Mouse (Mus musculus): ENCODE data around the gene Lrrc55. TPM values are rescaled to one million over a fixed set of nuclear protein-coding genes. Genes with fewer than 3 reads are reported as not detected.

Gene Lrrc55
- polyA plus RNA-seq, 1 experiment from 2014 or later: 0.65 TPM

DNA sequence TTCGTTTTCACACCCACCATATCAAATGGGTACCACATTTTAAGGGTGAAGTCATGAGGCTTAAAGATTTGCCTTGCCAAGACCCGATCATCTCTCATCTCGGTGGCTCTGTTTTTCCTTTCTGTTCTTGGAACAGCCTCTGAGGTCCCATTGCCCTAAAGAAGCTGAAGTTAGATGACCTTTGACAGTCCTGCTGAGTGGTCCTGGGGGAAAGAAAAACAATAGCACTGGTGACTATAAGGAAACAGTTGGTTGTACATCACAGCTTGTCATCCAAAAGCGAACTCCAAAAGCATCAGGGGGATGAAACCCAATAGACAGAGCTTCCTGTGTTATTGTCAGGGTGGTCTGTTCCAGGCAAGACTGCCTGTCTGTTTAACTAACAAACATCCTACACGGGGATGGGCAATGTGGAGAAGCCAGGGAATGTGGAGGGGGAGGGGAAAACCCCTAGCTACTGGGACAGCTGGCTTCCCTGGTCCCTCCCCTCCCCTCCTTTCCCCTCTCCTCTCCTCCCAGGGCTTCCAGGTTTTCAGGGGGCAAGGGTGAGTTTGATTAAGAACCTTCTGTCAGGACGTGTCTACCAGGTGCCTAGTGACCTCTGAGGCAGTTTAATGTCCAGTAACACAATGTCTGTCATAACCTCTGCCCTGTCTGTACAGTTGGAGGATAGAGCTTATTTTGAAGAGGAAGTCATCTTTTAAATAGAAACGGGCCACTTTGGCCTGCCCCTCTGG, 33.5 kb downstream of the Lrrc55 start:
- 0 out of 2 replicates have a peak overlapping the region, but pooled peaks have one; percentile 30 for H3K27ac ChIP-seq
- peak; percentile 72 for ATAC-seq (replicated peaks; ENCODE audit: low FRiP score)
- WGBS: 16% methylated on average over 7 of the region's 7 CpGs

DNA sequence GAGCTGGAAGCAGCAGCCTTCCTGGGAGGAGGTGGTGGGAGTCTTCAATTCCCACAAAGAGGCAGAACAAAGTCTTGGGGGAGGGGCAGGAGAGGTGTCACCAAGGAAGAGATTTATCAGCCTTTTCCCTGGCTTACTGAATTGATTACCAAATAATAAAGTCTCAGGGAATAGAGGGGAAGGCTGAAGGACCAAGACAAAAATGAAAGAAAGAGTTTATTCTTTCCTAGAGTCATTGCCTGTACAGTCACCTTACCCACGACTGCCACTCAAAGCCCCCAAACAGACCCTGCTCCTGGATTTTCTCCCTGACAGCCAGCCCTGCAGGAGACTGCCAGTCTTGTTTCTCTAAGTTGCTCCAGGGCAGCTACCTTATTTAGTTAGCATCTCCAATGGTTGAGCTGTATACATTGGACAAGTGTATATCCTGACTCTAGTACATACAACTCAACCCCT, 35.3 kb downstream of the Lrrc55 start:
- H3K4me3 ChIP-seq (replicated peaks): no peak overlapping the region
- WGBS: 22% methylated on average over 1 of the region's 1 CpGs
- H3K36me3 ChIP-seq: no peaks in the 10 kb centered on the region
- no peak overlapping the region for H3K4me2 ChIP-seq
- no peak for ATAC-seq (replicated peaks; ENCODE audit: low FRiP score)
- H3K4me1 ChIP-seq: peaks cover 19% of the 10 kb centered on the region
- no peaks in the 10 kb centered on the region for H3K27me3 ChIP-seq
- no peak overlapping the region for H3K9ac ChIP-seq
- H3K9me3 ChIP-seq (replicated peaks): no peaks in the 10 kb centered on the region
- H3K27ac ChIP-seq: no peak overlapping the region

More for the DNA sequence above, 33.5 kb downstream of the Lrrc55 start:
- no peak overlapping the region for H3K4me3 ChIP-seq (replicated peaks)
- no peaks in the 10 kb centered on the region for H3K9me3 ChIP-seq (replicated peaks)
- no peak overlapping the region for H3K9ac ChIP-seq
- no peak overlapping the region for H3K4me2 ChIP-seq
- peaks cover 7% of the 10 kb centered on the region; the same call in 1 of the 2 replicates for H3K27me3 ChIP-seq
- H3K36me3 ChIP-seq: no peaks in the 10 kb centered on the region
- H3K4me1 ChIP-seq: peaks cover 19% of the 10 kb centered on the region

GRCm38 (mm10) chr2:85160901-85161637, 35.9 kb downstream of the Lrrc55 start:
- 0 out of 2 replicates have a peak, but pooled peaks have one; percentile 16 for ATAC-seq (replicated peaks; ENCODE audit: low FRiP score)
- H3K9me3 ChIP-seq (replicated peaks): no peaks in the 10 kb centered on the region
- H3K4me3 ChIP-seq (replicated peaks): no peak overlapping the region
- H3K4me2 ChIP-seq: no peak overlapping the region
- H3K4me1 ChIP-seq: peaks cover 19% of the 10 kb centered on the region
- no peak overlapping the region for H3K9ac ChIP-seq
- no peaks in the 10 kb centered on the region for H3K36me3 ChIP-seq
- H3K27me3 ChIP-seq: no peaks in the 10 kb centered on the region
- H3K27ac ChIP-seq: no peak overlapping the region
- 64% methylated on average over 4 of the region's 4 CpGs for WGBS

- ATAC-seq (replicated peaks; ENCODE audit: low FRiP score): no peak
- no peaks in the 10 kb centered on the region for H3K9me3 ChIP-seq (replicated peaks)
- no peak overlapping the region for H3K9ac ChIP-seq
- no peak overlapping the region for H3K27ac ChIP-seq
- 90% methylated on average over 3 of the region's 3 CpGs for WGBS
- peaks cover 14% of the 10 kb centered on the region; the same call in 1 of the 2 replicates for H3K4me1 ChIP-seq
- H3K4me3 ChIP-seq (replicated peaks): no peak overlapping the region
- no peaks in the 10 kb centered on the region for H3K36me3 ChIP-seq
- no peak overlapping the region for H3K4me2 ChIP-seq
- no peaks in the 10 kb centered on the region for H3K27me3 ChIP-seq
Observed at GRCm38 (mm10) chr2:85157382-85157781, 39.6 kb downstream of the Lrrc55 start.

DNA sequence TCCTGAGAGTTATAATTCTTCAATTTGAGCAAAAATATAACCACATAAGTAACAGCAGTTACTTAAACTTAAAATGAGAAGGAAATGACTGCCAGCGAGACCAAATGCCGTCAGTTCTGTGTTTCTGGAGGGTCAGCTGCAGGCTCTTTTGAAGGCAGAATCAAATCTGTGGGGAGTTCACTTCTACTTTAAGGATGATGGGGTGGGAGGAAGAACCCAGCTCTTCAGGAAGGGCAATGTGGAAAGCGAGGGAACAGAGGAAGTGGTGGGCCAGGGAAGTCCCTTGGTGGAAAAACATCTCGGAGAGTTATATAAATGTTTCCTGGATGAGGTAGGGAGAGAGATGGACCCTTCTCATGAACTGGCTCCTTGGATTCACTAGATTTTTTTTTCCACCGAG, 40.9 kb downstream of the Lrrc55 start:
- Histone ChIP-seq H3K27me3 (no peaks in the 10 kb centered on the region), H3K9me3 (replicated peaks) (no peaks in the 10 kb centered on the region), H3K27ac (no peak overlapping the region), H3K4me3 (replicated peaks) (no peak overlapping the region), H3K4me2 (no peak overlapping the region), H3K36me3 (no peaks in the 10 kb centered on the region), H3K9ac (no peak overlapping the region), H3K4me1 (peaks cover 8% of the 10 kb centered on the region; the same call in 1 of the 2 replicates)
- ATAC-seq (replicated peaks; ENCODE audit: low FRiP score): no peak
- 87% methylated on average over 5 of the region's 5 CpGs for WGBS

- no peak overlapping the region for H3K27ac ChIP-seq
- H3K4me1 ChIP-seq: 0 out of 2 replicates have a peak, but pooled peaks cover under 1% of the 10 kb centered on the region
- no peaks in the 10 kb centered on the region for H3K27me3 ChIP-seq
- ATAC-seq (replicated peaks; ENCODE audit: low FRiP score): no peak
- no peak overlapping the region for H3K9ac ChIP-seq
- WGBS: 68% methylated on average over 9 of the region's 9 CpGs
- no peak overlapping the region for H3K4me2 ChIP-seq
- H3K36me3 ChIP-seq: no peaks in the 10 kb centered on the region
- no peak overlapping the region for H3K4me3 ChIP-seq (replicated peaks)
- H3K9me3 ChIP-seq (replicated peaks): no peaks in the 10 kb centered on the region
Observed at GRCm38 (mm10) chr2:85155334-85155733, 41.7 kb downstream of the Lrrc55 start.

DNA sequence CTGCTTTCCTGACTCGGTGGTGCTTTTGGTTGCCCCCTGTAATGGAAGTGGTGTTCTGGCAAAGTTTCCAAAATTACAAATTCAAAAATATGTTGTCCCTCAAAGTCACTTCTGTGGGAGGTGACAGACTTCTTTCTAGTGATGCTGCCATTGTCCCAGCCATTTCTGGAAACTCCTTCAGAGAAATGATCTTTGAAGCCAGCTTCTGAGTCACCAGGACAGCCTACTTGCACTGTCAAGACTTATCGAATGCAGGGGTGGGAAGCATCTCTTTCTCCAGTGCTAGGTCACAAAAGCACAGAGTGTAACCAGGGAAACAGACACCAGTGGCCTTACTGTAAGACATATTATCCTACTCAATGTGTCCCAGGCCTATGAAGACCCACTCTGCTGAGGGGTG, 45.8 kb downstream of the Lrrc55 start:
- ATAC-seq (replicated peaks; ENCODE audit: low FRiP score): no peak
- no peaks in the 10 kb centered on the region for H3K4me1 ChIP-seq
- H3K27me3 ChIP-seq: no peaks in the 10 kb centered on the region
- H3K9ac ChIP-seq: no peak overlapping the region
- no peaks in the 10 kb centered on the region for H3K36me3 ChIP-seq
- 78% methylated on average over 2 of the region's 2 CpGs for WGBS
- no peak overlapping the region for H3K4me2 ChIP-seq
- H3K27ac ChIP-seq: no peak overlapping the region
- H3K9me3 ChIP-seq (replicated peaks): no peaks in the 10 kb centered on the region
- H3K4me3 ChIP-seq (replicated peaks): no peak overlapping the region

DNA sequence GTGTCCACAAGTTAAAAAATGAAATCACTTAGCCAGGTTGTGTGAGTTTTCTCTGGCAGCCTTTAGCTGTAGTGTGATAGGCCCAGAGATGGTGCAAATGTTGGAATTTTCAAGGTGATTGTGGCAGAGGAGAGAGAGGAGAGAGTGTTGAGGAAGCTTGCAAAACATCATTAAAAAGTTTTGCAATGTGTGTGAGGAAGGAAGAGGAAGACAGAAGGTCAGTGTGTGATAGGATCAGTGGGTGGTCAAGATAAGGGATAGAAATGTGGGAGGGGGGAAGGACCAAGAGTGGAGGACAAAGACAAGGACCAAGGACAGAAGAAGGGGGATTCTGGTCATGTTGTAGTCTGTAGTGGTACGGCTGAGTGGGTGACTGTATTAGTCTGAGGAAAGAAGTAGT, 46.6 kb downstream of the Lrrc55 start:
- ATAC-seq (replicated peaks; ENCODE audit: low FRiP score): no peak
- Histone ChIP-seq H3K27ac (no peak overlapping the region), H3K36me3 (no peaks in the 10 kb centered on the region), H3K27me3 (no peaks in the 10 kb centered on the region), H3K9ac (no peak overlapping the region), H3K4me1 (no peaks in the 10 kb centered on the region), H3K9me3 (replicated peaks) (no peaks in the 10 kb centered on the region), H3K4me3 (replicated peaks) (no peak overlapping the region), H3K4me2 (no peak overlapping the region)
- WGBS: 64% methylated on average over 1 of the region's 1 CpGs

DNA sequence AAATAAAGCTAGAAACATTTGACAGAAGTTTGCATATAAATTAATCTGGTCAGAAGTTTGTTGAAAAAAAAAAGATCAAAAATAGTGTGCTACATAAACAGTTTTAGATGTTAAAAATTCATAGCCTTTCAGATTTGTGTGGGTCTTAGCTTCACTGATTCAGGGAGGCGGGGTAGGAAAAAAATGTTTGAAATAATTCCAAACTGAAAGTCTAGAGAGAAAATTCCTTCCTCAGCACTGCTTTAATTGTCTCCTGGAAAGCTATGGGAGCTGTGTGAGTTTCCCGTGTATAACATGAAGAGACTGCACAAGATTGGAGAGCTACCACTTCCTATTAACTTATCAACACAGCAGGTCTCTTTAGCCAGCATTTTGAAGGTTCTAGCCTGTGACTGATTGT, 49.5 kb downstream of the Lrrc55 start:
- no peak overlapping the region for H3K9ac ChIP-seq
- H3K9me3 ChIP-seq (replicated peaks): no peaks in the 10 kb centered on the region
- WGBS: 85% methylated on average over 2 of the region's 2 CpGs
- no peaks in the 10 kb centered on the region for H3K27me3 ChIP-seq
- no peak for ATAC-seq (replicated peaks; ENCODE audit: low FRiP score)
- no peaks in the 10 kb centered on the region for H3K36me3 ChIP-seq
- H3K4me1 ChIP-seq: no peaks in the 10 kb centered on the region
- no peak overlapping the region for H3K4me3 ChIP-seq (replicated peaks)
- no peak overlapping the region for H3K4me2 ChIP-seq
- no peak overlapping the region for H3K27ac ChIP-seq

- Histone ChIP-seq H3K4me1 (no peaks in the 10 kb centered on the region), H3K27me3 (no peaks in the 10 kb centered on the region), H3K9me3 (replicated peaks) (no peaks in the 10 kb centered on the region), H3K27ac (no peak overlapping the region), H3K4me3 (replicated peaks) (no peak overlapping the region), H3K4me2 (no peak overlapping the region), H3K36me3 (no peaks in the 10 kb centered on the region), H3K9ac (no peak overlapping the region)
- ATAC-seq (replicated peaks; ENCODE audit: low FRiP score): no peak
- WGBS: 78% methylated on average over 3 of the region's 3 CpGs
Observed at GRCm38 (mm10) chr2:85145346-85145745, 51.7 kb downstream of the Lrrc55 start.

DNA sequence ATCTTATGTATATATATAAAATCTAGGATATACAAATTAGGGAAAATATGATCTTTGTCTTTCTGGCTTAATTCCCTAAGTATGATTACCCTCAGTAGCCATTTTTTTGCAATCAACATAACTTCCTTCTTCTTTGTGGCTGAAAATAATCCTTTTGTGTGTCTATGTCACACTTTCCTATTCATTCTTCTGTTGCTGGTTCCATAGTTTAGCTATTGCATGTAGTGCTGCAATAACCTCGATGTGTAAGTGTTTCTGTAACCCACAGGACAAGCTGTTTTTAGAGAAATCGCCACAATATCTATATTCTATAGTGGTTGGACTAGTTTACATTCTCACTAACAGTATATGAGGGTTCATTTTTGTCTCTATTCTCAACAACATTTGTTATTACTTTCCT, 52.1 kb downstream of the Lrrc55 start:
- Histone ChIP-seq H3K4me1 (no peaks in the 10 kb centered on the region), H3K27me3 (no peaks in the 10 kb centered on the region), H3K9ac (no peak overlapping the region), H3K27ac (no peak overlapping the region), H3K4me3 (replicated peaks) (no peak overlapping the region), H3K36me3 (no peaks in the 10 kb centered on the region), H3K9me3 (replicated peaks) (no peaks in the 10 kb centered on the region), H3K4me2 (no peak overlapping the region)
- WGBS: 88% methylated on average over 2 of the region's 2 CpGs
- no peak for ATAC-seq (replicated peaks; ENCODE audit: low FRiP score)

DNA sequence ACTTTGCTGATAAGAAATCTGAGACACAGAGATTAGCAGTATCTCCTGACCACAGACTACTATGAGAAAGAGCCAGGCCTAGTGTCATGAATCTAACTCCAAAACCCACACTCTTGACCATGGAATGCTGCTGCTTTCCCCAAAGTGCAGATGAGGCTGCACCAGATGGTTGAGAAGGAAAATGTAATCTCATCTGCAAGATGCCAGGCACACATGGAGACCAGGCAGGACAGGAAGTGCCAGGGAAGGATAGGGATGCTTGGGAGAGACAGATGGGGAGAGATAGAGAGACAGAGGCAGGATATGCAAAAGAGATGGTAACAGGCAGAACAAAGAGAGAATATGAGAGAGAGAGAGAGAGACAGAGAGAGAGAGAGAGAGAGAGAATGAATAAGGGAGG, 56.2 kb downstream of the Lrrc55 start:
- Histone ChIP-seq H3K27ac (no peak overlapping the region), H3K9ac (no peak overlapping the region), H3K27me3 (0 out of 2 replicates have a peak, but pooled peaks cover 9% of the 10 kb centered on the region), H3K9me3 (replicated peaks) (no peaks in the 10 kb centered on the region), H3K4me3 (replicated peaks) (no peak overlapping the region), H3K4me1 (no peaks in the 10 kb centered on the region), H3K36me3 (no peaks in the 10 kb centered on the region), H3K4me2 (peak overlapping the region; percentile 33; the same call in 1 of the 2 replicates)
- ATAC-seq (replicated peaks; ENCODE audit: low FRiP score): no peak
